Mouse (Mus musculus): ENCODE measurements around the gene Esr2. TPM values are rescaled to one million over a fixed set of nuclear protein-coding genes. Genes with fewer than 3 reads are reported as not detected.
A peak's percentile ranks its signal among the peaks of the same experiment; 100 is the strongest.
"Not testable (repeated sequence)": the region's sequence is repeated elsewhere in the genome, so short reads cannot be mapped to it uniquely, and the experiment has no call there.

Esr2 gene
- under 1 TPM; 0.26 to 0.52 TPM for total RNA-seq (2021)

- peak; percentile 45 for DNase-seq
- intact Hi-C loops (cut with DNase I) = loop anchor here (10.0 kb wide), 1 partner anchor 162 kb away; no protein-coding TSS in a partner anchor
Observed at GRCm38 (mm10) chr12:76177000-76177863, at the start of gene Esr2. Gene Esr2, minus strand, starts transcription at chr12:76177259.

- intact Hi-C loops (cut with DNase I); DNase-seq: not testable (repeated sequence)
Observed at GRCm38 (mm10) chr12:76222104-76222503, 45.0 kb upstream of the Esr2 start.

- intact Hi-C loops (cut with DNase I) = no loop called here
- DNase-seq = no peak
Observed at GRCm38 (mm10) chr12:76216716-76217115, 39.7 kb upstream of the Esr2 start.

- intact Hi-C loops (cut with DNase I) = no loop called here
- no peak for DNase-seq
Observed at GRCm38 (mm10) chr12:76215121-76215520, 38.1 kb upstream of the Esr2 start.

GRCm38 (mm10) chr12:76209429-76209974, 32.4 kb upstream of the Esr2 start:
- no peak for DNase-seq
- intact Hi-C loops (cut with DNase I) = no loop called here

GRCm38 (mm10) chr12:76200326-76200725, 23.3 kb upstream of the Esr2 start:
- intact Hi-C loops (cut with DNase I) = no loop called here

GRCm38 (mm10) chr12:76197071-76197470, 20.0 kb upstream of the Esr2 start:
- intact Hi-C loops (cut with DNase I) = loop anchor here (5.0 kb wide), 1 partner anchor 145 kb away; no protein-coding TSS in a partner anchor
- DNase-seq = no peak

More at GRCm38 (mm10) chr12:76200326-76200725, 23.3 kb upstream of the Esr2 start:
- no peak for DNase-seq

GRCm38 (mm10) chr12:76196709-76197054, 19.6 kb upstream of the Esr2 start:
- intact Hi-C loops (cut with DNase I) = loop anchor here (5.0 kb wide), 1 partner anchor 146 kb away; no protein-coding TSS in a partner anchor
- DNase-seq = peak; percentile 68

- DNase-seq = peak; percentile 89
- intact Hi-C loops (cut with DNase I) = loop anchor here (5.0 kb wide), 1 partner anchor 146 kb away; no protein-coding TSS in a partner anchor
Observed at GRCm38 (mm10) chr12:76195912-76196708, 19.1 kb upstream of the Esr2 start.

- no peak for DNase-seq
- intact Hi-C loops (cut with DNase I) = loop anchor here (5.0 kb wide), 1 partner anchor 262 kb away; no protein-coding TSS in a partner anchor
Observed at GRCm38 (mm10) chr12:76194526-76194925, 17.5 kb upstream of the Esr2 start.

- intact Hi-C loops (cut with DNase I) = loop anchor here (5.0 kb wide), 1 partner anchor 259 kb away; no protein-coding TSS in a partner anchor
- no peak for DNase-seq
Observed at GRCm38 (mm10) chr12:76190940-76191339, 13.9 kb upstream of the Esr2 start.

- DNase-seq = peak; percentile 40
- intact Hi-C loops (cut with DNase I) = loop anchor here (5.0 kb wide), 1 partner anchor 396 kb away; no protein-coding TSS in a partner anchor
Observed at GRCm38 (mm10) chr12:76187849-76188248, 10.8 kb upstream of the Esr2 start.

- intact Hi-C loops (cut with DNase I) = loop anchor here (5.0 kb wide), 1 partner anchor 394 kb away; no protein-coding TSS in a partner anchor
- no peak for DNase-seq
Observed at GRCm38 (mm10) chr12:76186473-76186872, 9.4 kb upstream of the Esr2 start.

GRCm38 (mm10) chr12:76185167-76185816, 8.2 kb upstream of the Esr2 start:
- intact Hi-C loops (cut with DNase I) = loop anchor here (5.0 kb wide), 1 partner anchor 393 kb away; no protein-coding TSS in a partner anchor
- no peak for DNase-seq

GRCm38 (mm10) chr12:76184271-76184670, 7.2 kb upstream of the Esr2 start:
- no peak for DNase-seq
- intact Hi-C loops (cut with DNase I) = no loop called here

GRCm38 (mm10) chr12:76182831-76183230, 5.8 kb upstream of the Esr2 start:
- intact Hi-C loops (cut with DNase I) = no loop called here
- no peak for DNase-seq

GRCm38 (mm10) chr12:76181471-76181870, 4.4 kb upstream of the Esr2 start:
- no peak for DNase-seq
- intact Hi-C loops (cut with DNase I) = no loop called here

- intact Hi-C loops (cut with DNase I) = no loop called here
- no peak for DNase-seq
Observed at GRCm38 (mm10) chr12:76180442-76180841, 3.4 kb upstream of the Esr2 start.

GRCm38 (mm10) chr12:76179527-76179926, 2.5 kb upstream of the Esr2 start:
- intact Hi-C loops (cut with DNase I) = loop anchor here (10.0 kb wide), 1 partner anchor 165 kb away; no protein-coding TSS in a partner anchor
- no peak for DNase-seq

GRCm38 (mm10) chr12:76179051-76179450, 2.0 kb upstream of the Esr2 start:
- DNase-seq = no peak
- intact Hi-C loops (cut with DNase I) = loop anchor here (10.0 kb wide), 1 partner anchor 164 kb away; no protein-coding TSS in a partner anchor
